Mouse (Mus musculus): Measurements from ENCODE around the gene Slc47a2.
A peak's percentile ranks its signal among the peaks of the same experiment; 100 is the strongest.

Gene Slc47a2

GRCm38 (mm10) chr11:61277937-61278336 is 64.7 kb downstream of the Slc47a2 start:
- no peak for DNase-seq

GRCm38 (mm10) chr11:61276482-61276881 is 66.2 kb downstream of the Slc47a2 start:
- DNase-seq, result no peak

- DNase-seq, result no peak
These were observed 67.6 kb downstream of the Slc47a2 start for GRCm38 (mm10) chr11:61275106-61275505.

GRCm38 (mm10) chr11:61274421-61274820 is 68.2 kb downstream of the Slc47a2 start:
- DNase-seq, result no peak

GRCm38 (mm10) chr11:61273928-61274327 is 68.7 kb downstream of the Slc47a2 start:
- DNase-seq, result no peak

- no peak for DNase-seq
These were observed 71.0 kb downstream of the Slc47a2 start for GRCm38 (mm10) chr11:61271612-61272011.

GRCm38 (mm10) chr11:61270406-61270805 is 72.3 kb downstream of the Slc47a2 start:
- no peak for DNase-seq

GRCm38 (mm10) chr11:61268626-61269349 is 73.9 kb downstream of the Slc47a2 start:
- DNase-seq, result no peak

- peak; percentile 94 for DNase-seq
These were observed 75.8 kb downstream of the Slc47a2 start, which contains the start of gene Aldh3a2 for GRCm38 (mm10) chr11:61266551-61267533. Gene Aldh3a2 (minus strand): TSS chr11:61267464.

GRCm38 (mm10) chr11:61263841-61264240 is 78.8 kb downstream of the Slc47a2 start:
- DNase-seq, result no peak

- DNase-seq, result no peak
These were observed 80.1 kb downstream of the Slc47a2 start for GRCm38 (mm10) chr11:61262516-61262915.

- no peak for DNase-seq
These were observed 83.6 kb downstream of the Slc47a2 start for GRCm38 (mm10) chr11:61259106-61259505.

- no peak for DNase-seq
These were observed 89.9 kb downstream of the Slc47a2 start for GRCm38 (mm10) chr11:61252807-61253206.

GRCm38 (mm10) chr11:61251741-61252140 is 90.9 kb downstream of the Slc47a2 start:
- DNase-seq, result no peak
